Mouse (Mus musculus) hindbrain, embryonic 12.5 days (tissue): ENCODE measurements around the gene Tmem132d. TPM values are rescaled to one million over a fixed set of nuclear protein-coding genes. Genes with fewer than 3 reads are reported as not detected.
A peak's percentile ranks its signal among the peaks of the same experiment; 100 is the strongest.

Source experiments
- ATAC-seq: fragments of 200-750 bp; cut with Nextera tagmentation; 2 replicates; pipeline ENCODE4 v1.8.0; 2017; ENCODE audit warnings: moderate TSS enrichment; ENCODE audit not compliant: low FRiP score
- H3K27ac ChIP-seq: fragments of 300-500 bp; sonication (generic); 2 replicates; pipeline ENCODE4 v1.5.1; 2016; ENCODE audit warnings: mild to moderate bottlenecking
- H3K27me3 ChIP-seq: fragments of 300-500 bp; sonication (generic); 2 replicates; pipeline ENCODE4 v1.6.1; 2016; ENCODE audit warnings: mild to moderate bottlenecking
- H3K36me3 ChIP-seq: fragments of 300-500 bp; sonication (generic); 2 replicates; pipeline ENCODE4 v1.6.1; 2016; ENCODE audit warnings: mild to moderate bottlenecking
- H3K4me1 ChIP-seq: fragments of 300-500 bp; sonication (generic); 2 replicates; pipeline ENCODE4 v1.6.1; 2016
- H3K4me2 ChIP-seq: fragments of 300-500 bp; sonication (generic); replicated peaks from 2 replicates; pipeline ENCODE4 v1.6.1; 2016; ENCODE audit warnings: mild to moderate bottlenecking
- H3K4me3 ChIP-seq: fragments of 300-500 bp; sonication (generic); 2 replicates; pipeline ENCODE4 v1.5.1; 2016; ENCODE audit warnings: mild to moderate bottlenecking
- H3K9ac ChIP-seq: fragments of 300-500 bp; sonication (generic); 2 replicates; pipeline ENCODE4 v1.6.1; 2016; ENCODE audit warnings: mild to moderate bottlenecking, moderate library complexity
- H3K9me3 ChIP-seq: fragments of 300-500 bp; sonication (generic); replicated peaks from 2 replicates; pipeline ENCODE4 v1.6.1; 2016; ENCODE audit warnings: mild to moderate bottlenecking
- WGBS: fragments of 180-500 bp; shearing (Covaris S2); methylation state at CpG from one replicate; pipeline ENCODE4 v1.1.7; 2016; 5-methylcytosine and 5-hydroxymethylcytosine counted together
- polyA plus RNA-seq: library from polyadenylated mRNA; unstranded; fragments of >200 nt; fragmentation: Nextera tagmentation; extraction: Ambion mirVana; gene quantifications from 2 replicates; pipeline ENCODE4 v1.2.1, GENCODE M21; 2016

Tmem132d gene
- 0.96 and 2.4 TPM in 2 replicates for polyA plus RNA-seq

DNA sequence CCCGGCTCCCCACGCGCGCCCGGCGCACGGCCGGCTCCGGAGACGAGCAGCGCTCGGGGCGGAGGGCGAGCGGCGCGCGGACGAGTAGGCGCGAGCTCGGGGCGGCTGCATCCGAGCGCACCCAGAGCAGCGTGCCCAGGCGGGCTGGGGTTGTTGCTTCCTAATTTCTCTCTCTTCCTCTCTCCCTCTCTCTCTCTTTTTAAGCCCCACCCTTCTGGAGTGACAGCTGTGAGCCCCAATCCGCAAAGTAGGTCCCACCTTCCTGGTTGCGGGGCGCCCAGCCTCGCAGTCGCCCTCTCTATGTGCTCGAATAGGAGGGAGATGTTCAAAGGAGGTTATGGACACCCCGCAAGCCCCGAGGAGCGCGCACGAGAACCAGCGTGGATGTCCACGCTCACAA is at the start of gene Tmem132d:
Gene Tmem132d (minus strand): TSS at position 162 of the 400 bp plus-strand sequence.
- Histone ChIP-seq H3K4me2 (peak within 1 kb of the TSS; percentile 94), H3K4me1 (peaks cover 11% of the 10 kb centered on the region), H3K9ac (peak within 1 kb of the TSS; percentile 60), H3K27ac (no peak within 1 kb of the TSS), H3K4me3 (peak within 1 kb of the TSS; percentile 56), H3K36me3 (no peaks in the 10 kb centered on the region), H3K27me3 (peaks cover 83% of the 10 kb centered on the region), H3K9me3 (no peaks in the 10 kb centered on the region)
- WGBS = under 1% methylated on average over 36 of the region's 40 CpGs
- no peak for ATAC-seq

DNA sequence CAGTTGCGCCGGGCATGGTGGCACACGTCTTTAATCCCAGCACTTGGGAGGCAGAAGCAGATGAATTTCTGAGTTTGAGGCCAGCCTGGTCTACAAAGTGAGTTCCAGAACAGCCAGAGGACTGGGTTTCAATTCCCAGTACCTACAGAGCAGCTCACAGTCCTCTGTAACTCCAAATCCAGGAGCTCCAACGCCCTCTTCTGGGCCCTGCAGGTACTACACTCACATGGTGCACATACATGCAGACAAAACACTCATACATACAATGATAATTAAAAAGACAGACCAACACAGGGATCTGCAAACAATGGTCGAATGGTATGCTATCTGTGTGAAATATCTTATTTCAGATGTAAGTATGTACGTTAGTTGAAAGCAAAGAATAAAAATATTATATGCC is 47.9 kb upstream of the Tmem132d start:
- Histone ChIP-seq H3K4me2 (no peak overlapping the region), H3K4me3 (no peak overlapping the region), H3K9me3 (0 out of 2 replicates have a peak, but pooled peaks cover 2% of the 10 kb centered on the region), H3K27ac (no peak overlapping the region), H3K27me3 (0 out of 2 replicates have a peak, but pooled peaks cover 9% of the 10 kb centered on the region), H3K36me3 (no peaks in the 10 kb centered on the region), H3K9ac (no peak overlapping the region), H3K4me1 (peaks cover 16% of the 10 kb centered on the region)
- 81% methylated on average over 6 of the region's 6 CpGs for WGBS
- no peak for ATAC-seq

DNA sequence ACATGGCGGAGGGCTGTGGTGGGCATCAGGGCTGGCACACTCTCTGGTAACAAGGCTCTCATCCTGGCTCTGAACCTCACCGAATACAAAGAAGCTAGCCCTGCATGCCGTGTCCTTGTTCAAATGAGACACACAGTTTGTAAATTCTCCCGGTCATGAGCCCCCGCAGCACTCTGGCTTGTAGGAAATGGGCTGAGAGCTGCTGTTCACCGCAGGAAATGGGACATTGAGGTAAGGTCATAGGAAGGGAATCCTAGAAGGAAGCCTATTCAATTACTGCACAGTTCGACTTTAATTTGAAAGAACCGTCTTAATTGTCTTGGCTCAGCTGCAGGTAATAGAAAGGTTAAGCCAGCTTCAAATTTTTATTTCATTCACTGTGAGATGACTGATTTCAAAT is 42.5 kb upstream of the Tmem132d start:
- Histone ChIP-seq H3K9ac (no peak overlapping the region), H3K9me3 (no peaks in the 10 kb centered on the region), H3K4me1 (no peaks in the 10 kb centered on the region), H3K27ac (no peak overlapping the region), H3K4me3 (no peak overlapping the region), H3K36me3 (no peaks in the 10 kb centered on the region), H3K4me2 (no peak overlapping the region), H3K27me3 (no peaks in the 10 kb centered on the region)
- 89% methylated on average over 8 of the region's 8 CpGs for WGBS
- ATAC-seq = no peak

DNA sequence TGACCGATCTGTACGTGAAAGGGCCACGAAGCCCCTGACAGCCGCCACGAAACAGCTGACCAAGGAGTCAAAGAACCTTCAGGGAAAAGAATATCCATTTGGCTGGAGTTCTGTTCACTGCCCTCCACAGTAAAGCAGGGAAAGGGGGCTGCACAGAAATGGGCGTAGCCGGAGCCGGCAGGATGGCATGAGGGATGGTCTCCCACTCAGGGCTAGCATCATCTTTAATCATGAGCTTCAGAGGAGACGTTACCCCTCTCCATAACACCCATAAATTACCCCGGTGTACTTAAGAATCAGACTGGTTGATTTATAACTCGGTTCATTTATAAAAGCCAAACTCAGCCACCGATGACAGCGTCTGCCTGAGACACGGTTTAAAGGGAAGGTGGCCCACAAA is 36.9 kb upstream of the Tmem132d start:
- no peak for ATAC-seq
- H3K4me1 ChIP-seq = peaks cover 4% of the 10 kb centered on the region; the same call in 1 of the 2 replicates
- WGBS = 61% methylated on average over 14 of the region's 14 CpGs
- no peaks in the 10 kb centered on the region for H3K27me3 ChIP-seq
- no peaks in the 10 kb centered on the region for H3K9me3 ChIP-seq
- H3K4me2 ChIP-seq = no peak overlapping the region
- no peak overlapping the region for H3K27ac ChIP-seq
- no peak overlapping the region for H3K9ac ChIP-seq
- H3K36me3 ChIP-seq = no peaks in the 10 kb centered on the region
- H3K4me3 ChIP-seq = no peak overlapping the region

DNA sequence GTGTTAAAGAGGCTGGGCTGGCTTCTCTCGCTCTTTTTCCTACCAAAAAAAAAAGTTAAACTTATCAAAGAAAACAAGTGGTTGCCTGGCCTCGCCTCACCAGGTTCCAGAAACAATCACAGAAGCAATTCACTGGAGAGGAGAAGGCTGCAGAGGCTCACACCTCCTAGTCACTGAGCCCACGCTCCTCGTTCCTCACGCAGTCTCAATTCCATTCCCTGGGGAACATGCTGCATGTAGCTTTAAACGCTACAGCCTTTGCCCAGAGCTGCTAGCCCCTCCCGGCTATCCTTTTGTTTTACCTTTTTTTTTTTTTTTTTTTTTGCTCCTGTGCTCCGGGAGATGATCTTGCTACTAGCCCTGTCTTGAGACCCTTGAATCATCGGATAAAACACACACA is 31.6 kb upstream of the Tmem132d start:
- H3K36me3 ChIP-seq = no peaks in the 10 kb centered on the region
- ATAC-seq = no peak
- H3K9me3 ChIP-seq = no peaks in the 10 kb centered on the region
- H3K4me1 ChIP-seq = peaks cover 4% of the 10 kb centered on the region; the same call in 1 of the 2 replicates
- WGBS = 5% methylated on average over 9 of the region's 9 CpGs
- H3K27ac ChIP-seq = no peak overlapping the region
- no peak overlapping the region for H3K9ac ChIP-seq
- no peaks in the 10 kb centered on the region for H3K27me3 ChIP-seq
- no peak overlapping the region for H3K4me3 ChIP-seq
- peak overlapping the region; percentile 21; the same call in 1 of the 2 replicates for H3K4me2 ChIP-seq

DNA sequence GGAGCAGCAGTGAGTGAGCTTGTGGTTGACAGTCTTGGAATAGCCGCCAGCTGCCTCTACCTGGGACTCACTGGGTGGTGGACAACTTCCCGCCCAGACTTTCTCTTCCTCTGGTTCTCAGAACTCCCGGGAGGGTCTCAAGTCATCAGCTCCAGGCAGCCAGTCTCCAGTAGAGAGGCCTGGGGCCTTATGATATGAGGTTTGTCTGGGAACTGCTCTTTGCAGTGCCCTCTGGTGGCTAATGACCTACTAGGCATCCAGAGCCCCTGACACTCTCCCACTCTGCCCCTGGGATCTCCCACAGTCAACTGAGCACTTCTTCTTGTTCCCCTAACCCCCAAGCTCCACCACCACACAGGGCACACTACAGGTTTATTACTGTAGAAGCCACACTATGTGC is 27.7 kb upstream of the Tmem132d start:
- H3K27ac ChIP-seq = no peak overlapping the region
- H3K36me3 ChIP-seq = no peaks in the 10 kb centered on the region
- no peak overlapping the region for H3K4me3 ChIP-seq
- peaks cover 4% of the 10 kb centered on the region; the same call in 1 of the 2 replicates for H3K4me1 ChIP-seq
- no peaks in the 10 kb centered on the region for H3K9me3 ChIP-seq
- no peak overlapping the region for H3K4me2 ChIP-seq
- H3K9ac ChIP-seq = no peak overlapping the region
- no peaks in the 10 kb centered on the region for H3K27me3 ChIP-seq
- WGBS = 44% methylated on average over 3 of the region's 3 CpGs
- no peak for ATAC-seq

DNA sequence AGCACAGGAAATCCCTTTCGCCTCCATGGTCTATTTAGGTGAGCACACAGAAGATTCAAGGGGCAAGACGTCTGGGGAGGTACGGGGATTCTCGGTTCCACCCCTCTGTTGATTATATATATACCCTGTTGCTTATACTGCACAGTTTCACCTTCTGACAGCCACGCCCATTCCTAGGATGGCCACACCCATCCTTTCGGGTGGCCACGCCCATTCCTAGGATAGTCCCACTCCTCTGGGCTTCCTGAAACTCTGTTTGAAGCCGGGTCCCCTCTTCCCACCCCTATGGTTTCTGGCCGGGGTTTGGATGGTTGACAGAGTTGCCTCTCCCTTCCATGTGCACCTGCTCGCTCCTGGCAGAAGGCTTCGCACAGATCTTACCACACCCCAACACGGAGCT is 22.9 kb upstream of the Tmem132d start:
- Histone ChIP-seq H3K36me3 (no peaks in the 10 kb centered on the region), H3K4me2 (no peak overlapping the region), H3K4me1 (peaks cover 15% of the 10 kb centered on the region), H3K9ac (no peak overlapping the region), H3K9me3 (no peaks in the 10 kb centered on the region), H3K27me3 (no peaks in the 10 kb centered on the region), H3K4me3 (no peak overlapping the region), H3K27ac (no peak overlapping the region)
- ATAC-seq = no peak
- WGBS = 76% methylated on average over 12 of the region's 12 CpGs

DNA sequence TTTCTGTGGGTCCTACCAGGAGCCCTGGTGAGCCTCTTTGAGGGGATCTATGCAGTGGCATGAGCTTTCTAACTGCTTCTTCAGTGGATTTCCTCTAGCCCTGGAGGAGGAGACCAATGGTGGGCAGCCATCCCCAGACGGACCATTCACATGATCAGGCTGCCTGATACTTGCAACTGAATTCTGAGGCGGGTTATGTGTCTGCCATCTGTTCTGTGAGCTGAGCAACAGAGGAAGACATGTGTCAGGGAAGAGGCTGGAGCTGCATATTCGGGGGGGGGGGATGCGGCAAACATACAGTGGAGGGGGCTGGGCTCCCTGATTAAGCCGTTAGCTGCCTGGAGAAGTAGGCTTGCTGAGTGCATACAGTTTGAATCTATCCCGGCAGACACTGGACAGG is 19.3 kb upstream of the Tmem132d start:
- Histone ChIP-seq H3K4me1 (peaks cover 15% of the 10 kb centered on the region), H3K4me3 (no peak overlapping the region), H3K27me3 (no peaks in the 10 kb centered on the region), H3K9ac (no peak overlapping the region), H3K36me3 (no peaks in the 10 kb centered on the region), H3K9me3 (no peaks in the 10 kb centered on the region), H3K27ac (no peak overlapping the region), H3K4me2 (no peak overlapping the region)
- ATAC-seq = peak; percentile 29; the same call in 1 of the 2 replicates
- 21% methylated on average over 6 of the region's 6 CpGs for WGBS

DNA sequence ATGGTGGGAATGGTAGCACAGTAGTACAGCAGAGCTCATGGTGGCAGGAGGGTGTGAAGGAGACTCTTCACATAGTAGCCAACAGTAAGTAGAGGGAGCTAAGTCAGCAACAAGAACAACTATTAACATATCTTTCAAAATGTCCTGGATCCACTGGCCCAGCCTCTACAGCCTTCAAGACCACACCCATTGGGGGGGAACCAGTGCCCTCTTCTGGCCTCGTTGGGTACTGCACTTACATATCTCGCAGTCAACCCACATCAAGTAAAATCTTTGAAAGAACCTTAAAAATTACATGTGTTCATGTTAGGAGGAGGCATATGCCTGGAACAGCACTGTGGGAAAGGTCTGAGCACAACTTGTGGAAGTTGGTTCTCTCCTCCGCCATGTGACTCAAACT is 17.9 kb upstream of the Tmem132d start:
- WGBS = 88% methylated on average over 3 of the region's 3 CpGs

DNA sequence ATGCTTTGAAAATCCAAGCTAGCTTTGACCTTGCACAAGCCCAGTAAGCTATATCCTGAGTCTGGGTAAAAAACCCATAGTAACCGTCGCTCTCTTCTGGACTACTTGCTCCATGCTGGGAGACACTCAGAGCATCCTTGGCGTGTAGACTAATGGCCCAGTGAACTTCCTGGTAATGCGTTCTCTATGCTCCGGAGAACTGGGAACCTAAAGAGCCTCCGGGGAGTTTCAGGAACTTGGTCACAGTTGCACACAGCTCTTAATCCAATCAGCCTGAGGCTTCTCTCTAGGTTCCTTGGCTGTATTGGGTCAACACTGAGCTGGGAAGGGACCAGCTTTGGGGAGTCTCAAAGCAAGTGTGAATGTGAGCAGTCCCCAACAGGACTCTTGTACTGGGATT is 12.0 kb upstream of the Tmem132d start:
- Histone ChIP-seq H3K4me3 (no peak overlapping the region), H3K9me3 (no peaks in the 10 kb centered on the region), H3K4me2 (no peak overlapping the region), H3K27ac (no peak overlapping the region), H3K9ac (no peak overlapping the region), H3K36me3 (no peaks in the 10 kb centered on the region), H3K27me3 (peaks cover 60% of the 10 kb centered on the region), H3K4me1 (peaks cover 7% of the 10 kb centered on the region; the same call in 1 of the 2 replicates)
- 19% methylated on average over 6 of the region's 6 CpGs for WGBS
- no peak for ATAC-seq

More for the DNA sequence above, 17.9 kb upstream of the Tmem132d start:
- ATAC-seq = no peak
- Histone ChIP-seq H3K4me1 (peaks cover 15% of the 10 kb centered on the region), H3K27ac (no peak overlapping the region), H3K4me3 (no peak overlapping the region), H3K4me2 (no peak overlapping the region), H3K36me3 (no peaks in the 10 kb centered on the region), H3K27me3 (0 out of 2 replicates have a peak, but pooled peaks cover 8% of the 10 kb centered on the region), H3K9me3 (no peaks in the 10 kb centered on the region), H3K9ac (no peak overlapping the region)

DNA sequence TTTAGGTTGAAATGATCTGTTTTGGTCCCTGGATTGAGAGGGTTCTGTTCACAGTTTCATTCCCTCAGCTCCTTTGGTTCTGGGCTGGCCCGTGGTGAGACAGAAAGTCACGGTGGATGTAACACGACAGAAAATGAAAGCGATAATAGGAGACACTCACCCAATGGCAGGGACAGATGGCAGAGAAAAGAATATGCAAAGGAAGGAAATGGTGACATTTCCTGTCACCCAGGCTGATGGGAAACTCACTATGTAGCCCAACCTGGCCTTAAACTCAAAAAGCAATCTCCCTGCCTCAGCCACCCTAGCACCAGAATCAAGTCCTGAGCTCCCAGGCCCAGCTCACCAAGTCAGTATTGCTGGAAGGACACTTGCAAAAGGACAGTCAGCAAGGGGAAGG is 11.0 kb upstream of the Tmem132d start:
- no peak for ATAC-seq
- Histone ChIP-seq H3K4me3 (peak overlapping the region; percentile 17; the same call in 1 of the 2 replicates), H3K4me2 (peak overlapping the region; percentile 46)

DNA sequence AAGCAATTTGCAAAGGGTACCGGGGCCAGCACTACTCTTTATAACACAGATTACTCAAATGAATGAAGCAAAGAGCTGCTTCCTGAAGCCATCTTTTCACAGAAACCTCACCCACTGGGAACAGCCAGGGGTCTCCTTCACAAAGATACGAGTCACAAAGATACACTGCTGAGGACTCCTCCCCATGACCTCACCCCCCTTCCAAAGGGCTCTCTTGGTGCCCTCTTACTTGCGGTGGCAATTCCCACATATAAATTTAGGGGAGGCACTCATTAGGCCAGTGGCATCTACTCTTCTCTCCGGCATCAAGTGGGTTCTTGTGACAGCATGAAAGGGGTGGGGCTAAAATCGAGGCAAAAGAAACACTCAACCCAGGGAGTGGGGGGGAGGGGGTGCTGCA is 8.2 kb upstream of the Tmem132d start:
- Histone ChIP-seq H3K9ac (no peak overlapping the region), H3K4me1 (peaks cover 7% of the 10 kb centered on the region; the same call in 1 of the 2 replicates), H3K36me3 (no peaks in the 10 kb centered on the region), H3K27me3 (peaks cover 79% of the 10 kb centered on the region), H3K4me3 (no peak overlapping the region), H3K4me2 (no peak overlapping the region), H3K27ac (no peak overlapping the region), H3K9me3 (no peaks in the 10 kb centered on the region)
- no peak for ATAC-seq
- 7% methylated on average over 5 of the region's 5 CpGs for WGBS

More for the DNA sequence above, 11.0 kb upstream of the Tmem132d start:
- H3K9me3 ChIP-seq = no peaks in the 10 kb centered on the region
- H3K9ac ChIP-seq = no peak overlapping the region
- 46% methylated on average over 4 of the region's 4 CpGs for WGBS
- H3K4me1 ChIP-seq = peaks cover 7% of the 10 kb centered on the region; the same call in 1 of the 2 replicates
- peaks cover 60% of the 10 kb centered on the region for H3K27me3 ChIP-seq
- H3K36me3 ChIP-seq = no peaks in the 10 kb centered on the region
- H3K27ac ChIP-seq = no peak overlapping the region

DNA sequence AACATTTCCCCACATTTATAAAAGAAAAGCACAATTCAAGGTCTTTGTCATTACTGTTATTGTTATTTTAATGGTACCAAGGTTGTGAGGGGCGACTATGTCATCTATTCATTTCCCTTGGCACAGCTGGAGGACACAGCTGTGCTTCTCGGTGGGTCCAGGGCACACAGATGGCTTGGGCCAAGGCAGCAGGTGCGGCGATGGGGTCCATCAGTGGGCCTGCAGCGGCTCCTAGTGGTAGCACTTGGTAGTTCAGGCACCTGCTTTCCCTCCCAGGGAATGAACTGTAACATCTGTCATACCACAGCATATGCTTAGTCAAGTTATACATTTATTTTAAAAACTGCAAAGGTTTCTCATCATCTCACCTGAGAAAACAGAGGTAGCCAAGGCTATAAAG is 7.0 kb upstream of the Tmem132d start:
- H3K4me2 ChIP-seq = no peak overlapping the region
- no peaks in the 10 kb centered on the region for H3K9me3 ChIP-seq
- WGBS = under 1% methylated on average over 5 of the region's 5 CpGs
- H3K4me1 ChIP-seq = peaks cover 5% of the 10 kb centered on the region; the same call in 1 of the 2 replicates
- peaks cover 76% of the 10 kb centered on the region for H3K27me3 ChIP-seq
- no peaks in the 10 kb centered on the region for H3K36me3 ChIP-seq
- H3K4me3 ChIP-seq = no peak overlapping the region
- no peak overlapping the region for H3K9ac ChIP-seq
- peak; percentile 73 for ATAC-seq
- H3K27ac ChIP-seq = no peak overlapping the region
